Mouse (Mus musculus): ENCODE data around the gene Arhgap1.

Gene Arhgap1

GRCm38 (mm10) chr2:91701366-91701765 is 51.7 kb downstream of the Arhgap1 start:
- no peak for DNase-seq

- no peak for DNase-seq
Measured at GRCm38 (mm10) chr2:91705736-91706135, 56.1 kb downstream of the Arhgap1 start.

- DNase-seq = no peak
Measured at GRCm38 (mm10) chr2:91706456-91706855, 56.8 kb downstream of the Arhgap1 start.

- DNase-seq = no peak
Measured at GRCm38 (mm10) chr2:91708361-91708760, 58.7 kb downstream of the Arhgap1 start.

- DNase-seq = peak; percentile 96
Measured at GRCm38 (mm10) chr2:91710272-91711234, 60.9 kb downstream of the Arhgap1 start, which contains the start of the genes Atg13 and Harbi1. Gene Atg13 (minus strand): TSS chr2:91710576. Gene Harbi1 (plus strand): TSS chr2:91710852.

- peak; percentile 5 for DNase-seq
Measured at GRCm38 (mm10) chr2:91711256-91711925, 61.7 kb downstream of the Arhgap1 start.

- no peak for DNase-seq
Measured at GRCm38 (mm10) chr2:91714921-91715320, 65.3 kb downstream of the Arhgap1 start.

- no peak for DNase-seq
Measured at GRCm38 (mm10) chr2:91718276-91718675, 68.6 kb downstream of the Arhgap1 start.

Data from lung, postnatal 10 days (tissue).